Mouse (Mus musculus) NIH3T3 (cell line): ENCODE measurements around the gene Sppl2b.
A peak's percentile ranks its signal among the peaks of the same experiment; 100 is the strongest.
"Not testable (repeated sequence)": the region's sequence is repeated elsewhere in the genome, so short reads cannot be mapped to it uniquely, and the experiment has no call there.

Experiments
- DNase-seq: peaks from one replicate; pipeline ENCODE4 v3.0.0-alpha.2; 2012; ENCODE audit warnings: low read depth

Sppl2b gene

GRCm38 (mm10) chr10:80823847-80824643, 31.0 kb upstream of the Sppl2b start:
- DNase-seq: peak; percentile 32

GRCm38 (mm10) chr10:80824827-80825226, 30.2 kb upstream of the Sppl2b start:
- DNase-seq: no peak

GRCm38 (mm10) chr10:80826151-80827062, 28.7 kb upstream of the Sppl2b start, which contains the start of gene Oaz1:
Gene Oaz1 (plus strand): TSS chr10:80826656.
- peak; percentile 100 for DNase-seq

- no peak for DNase-seq
Measured at GRCm38 (mm10) chr10:80827063-80827869, 27.8 kb upstream of the Sppl2b start.

- no peak for DNase-seq
Measured at GRCm38 (mm10) chr10:80827870-80828420, 27.1 kb upstream of the Sppl2b start.

- not testable (repeated sequence) for DNase-seq
Measured at GRCm38 (mm10) chr10:80828587-80828986, 26.5 kb upstream of the Sppl2b start.

- no peak for DNase-seq
Measured at GRCm38 (mm10) chr10:80829359-80830278, 25.5 kb upstream of the Sppl2b start.

- DNase-seq: peak; percentile 61
Measured at GRCm38 (mm10) chr10:80831136-80831535, 23.9 kb upstream of the Sppl2b start.

GRCm38 (mm10) chr10:80832818-80833217, 22.3 kb upstream of the Sppl2b start:
- DNase-seq: no peak

- DNase-seq: no peak
Measured at GRCm38 (mm10) chr10:80835617-80836016, 19.5 kb upstream of the Sppl2b start.

GRCm38 (mm10) chr10:80836949-80837379, 18.1 kb upstream of the Sppl2b start:
- DNase-seq: no peak

GRCm38 (mm10) chr10:80837827-80838226, 17.2 kb upstream of the Sppl2b start:
- no peak for DNase-seq

- peak; percentile 48 for DNase-seq
Measured at GRCm38 (mm10) chr10:80838346-80838912, 16.6 kb upstream of the Sppl2b start.

- DNase-seq: no peak
Measured at GRCm38 (mm10) chr10:80839848-80840247, 15.2 kb upstream of the Sppl2b start.

GRCm38 (mm10) chr10:80841685-80842084, 13.4 kb upstream of the Sppl2b start:
- DNase-seq: no peak

GRCm38 (mm10) chr10:80842334-80842733, 12.7 kb upstream of the Sppl2b start:
- DNase-seq: no peak

GRCm38 (mm10) chr10:80843087-80843930, 11.8 kb upstream of the Sppl2b start:
- DNase-seq: no peak

- no peak for DNase-seq
Measured at GRCm38 (mm10) chr10:80843931-80844547, 11.0 kb upstream of the Sppl2b start, which contains the start of gene Lingo3. Gene Lingo3 (minus strand): TSS chr10:80844039.
